Mouse (Mus musculus) ES-Bruce4 (cell line): ENCODE measurements at regions not wholly inside any gene's neighbourhood (a gene's known extent, or its start where the extent isn't known, plus 50 kb on each side); places are given as distances from the start of the nearest gene placed in this dataset.

ENCODE experiments used
- H3K27ac ChIP-seq: 2 replicates; pipeline ENCODE4 v1.5.1; 2012; ENCODE audit warnings: low read length, inconsistent platforms; ENCODE audit not compliant: insufficient read depth
- H3K27me3 ChIP-seq: 2 replicates; pipeline ENCODE4 v1.6.1; 2012; ENCODE audit warnings: mild to moderate bottlenecking, low read length, inconsistent platforms; ENCODE audit not compliant: control insufficient read depth, poor library complexity, insufficient read depth, severe bottlenecking
- H3K36me3 ChIP-seq: 2 replicates; pipeline ENCODE4 v1.6.1; 2012; ENCODE audit warnings: inconsistent platforms, mild to moderate bottlenecking, low read length, moderate library complexity; ENCODE audit not compliant: control insufficient read depth, poor library complexity, insufficient read depth, severe bottlenecking
- H3K4me1 ChIP-seq: one replicate; pipeline ENCODE4 v1.8.1; 2011; ENCODE audit warnings: low read length; ENCODE audit not compliant: control insufficient read depth, insufficient read depth
- H3K4me3 ChIP-seq: 2 replicates; pipeline ENCODE4 v1.5.1; 2011; ENCODE audit warnings: low read depth, mild to moderate bottlenecking, low read length
- H3K9ac ChIP-seq: 2 replicates; pipeline ENCODE4 v1.6.1; 2012; ENCODE audit warnings: low read depth, mild to moderate bottlenecking, inconsistent platforms; ENCODE audit not compliant: poor library complexity, severe bottlenecking
- H3K9me3 ChIP-seq: replicated peaks from 2 replicates; pipeline ENCODE4 v1.6.1; 2012; ENCODE audit warnings: mild to moderate bottlenecking, low read length, inconsistent platforms; ENCODE audit not compliant: control insufficient read depth, poor library complexity, insufficient read depth, severe bottlenecking
- CTCF ChIP-seq: IDR thresholded peaks from one replicate; pipeline ENCODE4 v1.8.1; 2011; ENCODE audit warnings: low read depth, low read length
- EP300 ChIP-seq: IDR thresholded peaks from 2 replicates; pipeline ENCODE4 v1.6.1; 2011; ENCODE audit warnings: low read depth, low read length; ENCODE audit not compliant: insufficient read depth
- POLR2A ChIP-seq: IDR thresholded peaks from one replicate; pipeline ENCODE4 v1.8.1; 2011; ENCODE audit warnings: low read length; ENCODE audit not compliant: insufficient read depth

GRCm38 (mm10) chr2:138827813-138828570 is 571.6 kb downstream of the Btbd3 start:
- TF ChIP-seq CTCF (no peak), POLR2A (no peak), EP300 (no peak)
- no peaks in the 10 kb centered on the region for H3K4me1 ChIP-seq
- peaks cover 4% of the 10 kb centered on the region for H3K9me3 ChIP-seq
- no peak overlapping the region for H3K27ac ChIP-seq
- H3K27me3 ChIP-seq, result no peaks in the 10 kb centered on the region
- H3K36me3 ChIP-seq, result no peaks in the 10 kb centered on the region
- H3K4me3 ChIP-seq, result no peak overlapping the region
- H3K9ac ChIP-seq, result no peak overlapping the region

DNA sequence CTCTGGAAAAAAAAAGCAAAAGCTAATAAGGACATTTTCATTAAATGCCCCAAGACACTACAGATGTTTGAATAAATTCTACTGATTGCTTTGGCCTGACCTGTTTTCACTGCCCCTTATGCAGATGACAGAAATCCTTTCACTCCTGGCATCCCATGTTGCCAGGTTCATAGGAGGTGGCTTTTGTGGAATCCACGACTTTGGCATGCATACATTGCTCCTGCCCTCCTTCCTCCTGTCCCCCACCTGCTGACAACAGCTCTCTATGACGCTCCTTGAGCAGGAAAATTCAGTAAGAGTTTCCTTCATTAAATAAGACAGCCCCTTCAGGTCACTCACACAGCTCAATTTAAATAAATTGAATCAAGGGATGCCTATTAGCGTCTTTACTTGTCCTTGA is 582.5 kb downstream of the Btbd3 start:
- no peak for TF ChIP-seq CTCF
- no peak for TF ChIP-seq POLR2A

GRCm38 (mm10) chr2:138859121-138859520 is 602.8 kb downstream of the Btbd3 start:
- TF ChIP-seq POLR2A, result no peak
- TF ChIP-seq CTCF, result no peak
- no peak for TF ChIP-seq EP300
- no peaks in the 10 kb centered on the region for H3K9me3 ChIP-seq
- no peaks in the 10 kb centered on the region for H3K36me3 ChIP-seq
- no peaks in the 10 kb centered on the region for H3K27me3 ChIP-seq
- H3K27ac ChIP-seq, result no peak overlapping the region
- no peak overlapping the region for H3K9ac ChIP-seq
- no peaks in the 10 kb centered on the region for H3K4me1 ChIP-seq
- no peak overlapping the region for H3K4me3 ChIP-seq

More for the DNA sequence above, 582.5 kb downstream of the Btbd3 start:
- no peaks in the 10 kb centered on the region for H3K4me1 ChIP-seq
- no peak overlapping the region for H3K27ac ChIP-seq
- H3K9me3 ChIP-seq, result peaks cover 3% of the 10 kb centered on the region; the same call in 1 of the 2 replicates
- no peaks in the 10 kb centered on the region for H3K27me3 ChIP-seq
- H3K4me3 ChIP-seq, result no peak overlapping the region
- no peak overlapping the region for H3K9ac ChIP-seq
- H3K36me3 ChIP-seq, result no peaks in the 10 kb centered on the region

DNA sequence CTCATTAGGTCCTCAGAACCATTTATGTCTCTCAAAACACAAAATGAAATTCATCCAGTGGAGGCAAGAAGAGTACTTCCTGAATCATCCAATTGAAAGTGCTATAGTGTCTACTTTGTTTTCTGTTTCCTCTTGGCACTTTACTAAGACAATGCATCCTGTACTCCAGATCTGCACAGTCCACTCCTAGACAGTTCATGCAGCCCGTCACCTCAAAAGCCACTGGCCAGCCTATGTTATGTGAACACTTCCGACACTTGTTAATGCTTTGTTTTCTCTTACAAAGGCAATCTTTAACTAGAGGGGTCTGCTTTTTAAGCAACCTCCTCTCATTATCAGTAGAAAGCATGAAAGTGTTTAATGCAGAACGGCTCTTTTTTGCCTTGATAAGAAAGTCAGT is 597.1 kb upstream of the Sptlc3 start:
- H3K9me3 ChIP-seq, result no peaks in the 10 kb centered on the region
- H3K27ac ChIP-seq, result no peak overlapping the region
- no peaks in the 10 kb centered on the region for H3K27me3 ChIP-seq
- TF ChIP-seq EP300 (no peak), CTCF (no peak), POLR2A (no peak)
- no peak overlapping the region for H3K9ac ChIP-seq
- H3K36me3 ChIP-seq, result no peaks in the 10 kb centered on the region
- H3K4me1 ChIP-seq, result no peaks in the 10 kb centered on the region
- no peak overlapping the region for H3K4me3 ChIP-seq

DNA sequence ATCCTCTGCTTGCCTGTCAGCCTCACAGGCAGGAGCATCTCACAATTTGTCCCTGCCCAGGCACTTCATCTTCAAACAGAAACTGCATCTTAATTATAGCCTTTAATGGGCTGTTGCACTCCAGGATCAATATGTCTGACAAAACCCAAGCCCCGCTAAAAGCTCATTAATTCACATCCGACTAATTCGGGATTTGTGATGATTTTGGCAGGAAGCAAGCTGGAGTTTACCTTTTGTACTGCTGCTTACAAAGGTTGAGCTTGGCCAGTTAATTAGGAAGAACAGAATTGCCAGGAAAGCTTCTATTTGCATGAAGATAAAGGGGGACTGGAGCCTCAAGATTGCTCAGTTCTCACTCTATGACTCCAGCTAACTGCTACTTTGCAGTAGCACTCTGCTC is 596.6 kb upstream of the Sptlc3 start:
- TF ChIP-seq POLR2A (no peak), EP300 (no peak)
- Histone ChIP-seq H3K27me3 (no peaks in the 10 kb centered on the region), H3K4me1 (no peaks in the 10 kb centered on the region)

GRCm38 (mm10) chr2:138937165-138937564 is 556.5 kb upstream of the Sptlc3 start:
- no peak overlapping the region for H3K27ac ChIP-seq
- no peaks in the 10 kb centered on the region for H3K36me3 ChIP-seq
- H3K27me3 ChIP-seq, result no peaks in the 10 kb centered on the region
- H3K9me3 ChIP-seq, result peaks cover 4% of the 10 kb centered on the region; the same call in 1 of the 2 replicates
- H3K4me3 ChIP-seq, result no peak overlapping the region
- no peak overlapping the region for H3K9ac ChIP-seq
- TF ChIP-seq POLR2A (no peak), EP300 (no peak), CTCF (no peak)
- no peaks in the 10 kb centered on the region for H3K4me1 ChIP-seq

More for the DNA sequence above, 596.6 kb upstream of the Sptlc3 start:
- Histone ChIP-seq H3K4me3 (no peak overlapping the region), H3K27ac (no peak overlapping the region), H3K9ac (no peak overlapping the region), H3K9me3 (no peaks in the 10 kb centered on the region), H3K36me3 (no peaks in the 10 kb centered on the region)
